Mouse (Mus musculus): ENCODE data around the gene Trp53rkb.
A peak's percentile ranks its signal among the peaks of the same experiment; 100 is the strongest.

The Trp53rkb gene

GRCm38 (mm10) chr2:166799615-166800472 is 7.5 kb downstream of the Trp53rkb start:
- DNase-seq: no peak

GRCm38 (mm10) chr2:166800473-166800857 is 8.1 kb downstream of the Trp53rkb start:
- DNase-seq: no peak

- no peak for DNase-seq
Measured at GRCm38 (mm10) chr2:166801436-166801835, 9.1 kb downstream of the Trp53rkb start.

GRCm38 (mm10) chr2:166803298-166803697 is 11.0 kb downstream of the Trp53rkb start:
- DNase-seq: no peak

- peak; percentile 87 for DNase-seq
Measured at GRCm38 (mm10) chr2:166805250-166806172, 13.2 kb downstream of the Trp53rkb start, which contains the start of gene Arfgef2. Gene Arfgef2, plus strand, starts transcription at chr2:166805588.

- no peak for DNase-seq
Measured at GRCm38 (mm10) chr2:166806173-166806705, 13.9 kb downstream of the Trp53rkb start.

GRCm38 (mm10) chr2:166806813-166807212 is 14.5 kb downstream of the Trp53rkb start:
- no peak for DNase-seq

GRCm38 (mm10) chr2:166809499-166809898 is 17.2 kb downstream of the Trp53rkb start:
- no peak for DNase-seq

- no peak for DNase-seq
Measured at GRCm38 (mm10) chr2:166810821-166811220, 18.5 kb downstream of the Trp53rkb start.

- no peak for DNase-seq
Measured at GRCm38 (mm10) chr2:166818463-166819143, 26.3 kb downstream of the Trp53rkb start.

GRCm38 (mm10) chr2:166819849-166820248 is 27.5 kb downstream of the Trp53rkb start:
- no peak for DNase-seq

GRCm38 (mm10) chr2:166820844-166821243 is 28.5 kb downstream of the Trp53rkb start:
- no peak for DNase-seq

- no peak for DNase-seq
Measured at GRCm38 (mm10) chr2:166821406-166821805, 29.1 kb downstream of the Trp53rkb start.

GRCm38 (mm10) chr2:166822119-166822826 is 29.9 kb downstream of the Trp53rkb start:
- no peak for DNase-seq

- DNase-seq: no peak
Measured at GRCm38 (mm10) chr2:166822901-166823300, 30.6 kb downstream of the Trp53rkb start.

- DNase-seq: no peak
Measured at GRCm38 (mm10) chr2:166824386-166824785, 32.1 kb downstream of the Trp53rkb start.

GRCm38 (mm10) chr2:166824998-166825397 is 32.7 kb downstream of the Trp53rkb start:
- no peak for DNase-seq

- DNase-seq: no peak
Measured at GRCm38 (mm10) chr2:166826491-166827224, 34.3 kb downstream of the Trp53rkb start.

- no peak for DNase-seq
Measured at GRCm38 (mm10) chr2:166828306-166828705, 36.0 kb downstream of the Trp53rkb start.

- no peak for DNase-seq
Measured at GRCm38 (mm10) chr2:166830350-166830749, 38.0 kb downstream of the Trp53rkb start.

GRCm38 (mm10) chr2:166834091-166834490 is 41.8 kb downstream of the Trp53rkb start:
- DNase-seq: no peak
